Mouse (Mus musculus) hindbrain, embryonic 14.5 days (tissue): Measurements from ENCODE around the gene Ndufs7. TPM values are rescaled to one million over a fixed set of nuclear protein-coding genes. Genes with fewer than 3 reads are reported as not detected.

Experiments used
- ATAC-seq: fragments of 200-750 bp; cut with Nextera tagmentation; 2 replicates; pipeline ENCODE4 v1.8.0; 2017; ENCODE audit warnings: moderate number of reproducible peaks, mild to moderate bottlenecking, moderate TSS enrichment, moderate library complexity; ENCODE audit not compliant: low FRiP score
- DNase-seq: peaks from one replicate; pipeline ENCODE4 v3.0.0-alpha.2; 2015; ENCODE audit warnings: low spot score
- H3K27ac ChIP-seq: fragments of 300-500 bp; sonication (generic); 2 replicates; pipeline ENCODE4 v1.5.1; 2014; ENCODE audit warnings: mild to moderate bottlenecking, moderate library complexity
- H3K27me3 ChIP-seq: fragments of 300-500 bp; sonication (generic); 2 replicates; pipeline ENCODE4 v1.6.1; 2014; ENCODE audit warnings: mild to moderate bottlenecking, low read length, mixed read lengths; ENCODE audit not compliant: control insufficient read depth, insufficient read depth
- H3K36me3 ChIP-seq: fragments of 300-500 bp; sonication (generic); replicated peaks from 2 replicates; pipeline ENCODE4 v1.6.1; 2014; ENCODE audit not compliant: control insufficient read depth, insufficient read depth
- H3K4me1 ChIP-seq: fragments of 300-500 bp; sonication (generic); replicated peaks from 2 replicates; pipeline ENCODE4 v1.6.1; 2014; ENCODE audit warnings: antibody characterized with exemption, low read length, mixed read lengths; ENCODE audit not compliant: control insufficient read depth, insufficient read depth
- H3K4me2 ChIP-seq: fragments of 300-500 bp; sonication (generic); replicated peaks from 2 replicates; pipeline ENCODE4 v1.6.1; 2014; ENCODE audit warnings: mild to moderate bottlenecking, moderate library complexity
- H3K4me3 ChIP-seq: fragments of 300-500 bp; sonication (generic); replicated peaks from 2 replicates; pipeline ENCODE4 v1.5.1; 2014; ENCODE audit warnings: mild to moderate bottlenecking, low read length
- H3K9ac ChIP-seq: fragments of 300-500 bp; sonication (generic); 2 replicates; pipeline ENCODE4 v1.6.1; 2014
- H3K9me3 ChIP-seq: fragments of 300-500 bp; sonication (generic); 2 replicates; pipeline ENCODE4 v1.6.1; 2016; ENCODE audit warnings: low read length; ENCODE audit not compliant: control insufficient read depth
- WGBS: fragments of 180-500 bp; shearing (Covaris S2); extraction: QIAGEN DNeasy Blood & Tissue Kit; methylation state at CpG from one replicate; pipeline ENCODE4 v1.1.7; 2014; 5-methylcytosine and 5-hydroxymethylcytosine counted together
- polyA plus RNA-seq: library from polyadenylated mRNA; unstranded; fragments of >200 nt; fragmentation: Nextera tagmentation; extraction: Ambion mirVana; gene quantifications from 2 replicates; pipeline ENCODE4 v1.2.1, GENCODE M21; 2014

Ndufs7 gene
- polyA plus RNA-seq, 1 experiment from 2014 or later: 341 TPM

GRCm38 (mm10) chr10:80281921-80282371 is 33.0 kb downstream of the Ndufs7 start:
- Histone ChIP-seq H3K9me3 (no peaks in the 10 kb centered on the region), H3K4me1 (no peaks in the 10 kb centered on the region), H3K36me3 (peaks cover 95% of the 10 kb centered on the region), H3K4me3 (no peak overlapping the region), H3K9ac (no peak overlapping the region), H3K27me3 (no peaks in the 10 kb centered on the region), H3K27ac (no peak overlapping the region; the same call in 1 of the 2 replicates), H3K4me2 (no peak overlapping the region)
- ATAC-seq: no peak
- WGBS: 48% methylated on average over 8 of the region's 8 CpGs
- no peak for DNase-seq

- H3K9ac ChIP-seq: no peak overlapping the region
- WGBS: 94% methylated on average over 20 of the region's 20 CpGs
These were observed 33.8 kb downstream of the Ndufs7 start for GRCm38 (mm10) chr10:80282481-80283441.

GRCm38 (mm10) chr10:80285222-80286070 is 36.5 kb downstream of the Ndufs7 start:
- H3K36me3 ChIP-seq: peaks cover 82% of the 10 kb centered on the region
- H3K27ac ChIP-seq: no peak overlapping the region
- ATAC-seq: no peak
- H3K27me3 ChIP-seq: no peaks in the 10 kb centered on the region
- no peak overlapping the region for H3K9ac ChIP-seq
- no peak overlapping the region for H3K4me3 ChIP-seq
- no peaks in the 10 kb centered on the region for H3K9me3 ChIP-seq
- DNase-seq: no peak
- WGBS: 78% methylated on average over 15 of the region's 15 CpGs
- no peaks in the 10 kb centered on the region for H3K4me1 ChIP-seq
- no peak overlapping the region for H3K4me2 ChIP-seq

More at GRCm38 (mm10) chr10:80282481-80283441, 33.8 kb downstream of the Ndufs7 start:
- no peak for DNase-seq
- H3K9me3 ChIP-seq: no peaks in the 10 kb centered on the region
- H3K27me3 ChIP-seq: no peaks in the 10 kb centered on the region
- H3K36me3 ChIP-seq: peaks cover 95% of the 10 kb centered on the region
- no peak overlapping the region for H3K27ac ChIP-seq
- H3K4me3 ChIP-seq: no peak overlapping the region
- H3K4me1 ChIP-seq: no peaks in the 10 kb centered on the region
- ATAC-seq: no peak
- H3K4me2 ChIP-seq: no peak overlapping the region

- 93% methylated on average over 12 of the region's 12 CpGs for WGBS
- Histone ChIP-seq H3K9me3 (no peaks in the 10 kb centered on the region), H3K4me1 (peaks cover 7% of the 10 kb centered on the region), H3K4me2 (no peak overlapping the region), H3K36me3 (peaks cover 57% of the 10 kb centered on the region), H3K27ac (no peak overlapping the region), H3K9ac (no peak overlapping the region), H3K27me3 (no peaks in the 10 kb centered on the region), H3K4me3 (no peak overlapping the region)
- DNase-seq (no peak), ATAC-seq (no peak)
These were observed 39.2 kb downstream of the Ndufs7 start for GRCm38 (mm10) chr10:80288097-80288496.

GRCm38 (mm10) chr10:80288657-80289056 is 39.7 kb downstream of the Ndufs7 start:
- no peak for DNase-seq
- Histone ChIP-seq H3K9ac (no peak overlapping the region), H3K4me1 (peaks cover 13% of the 10 kb centered on the region), H3K4me3 (no peak overlapping the region), H3K4me2 (no peak overlapping the region), H3K36me3 (peaks cover 56% of the 10 kb centered on the region), H3K27ac (no peak overlapping the region), H3K27me3 (no peaks in the 10 kb centered on the region), H3K9me3 (no peaks in the 10 kb centered on the region)
- WGBS: 72% methylated on average over 8 of the region's 8 CpGs
- no peak for ATAC-seq

GRCm38 (mm10) chr10:80292251-80293146 is 43.6 kb downstream of the Ndufs7 start, which contains the start of gene Rps15:
TSS of gene Rps15 (plus strand) at chr10:80292453.
- ATAC-seq (peak; percentile 81), DNase-seq (peak; percentile 98)
- Histone ChIP-seq H3K36me3 (peaks cover 35% of the 10 kb centered on the region), H3K27ac (peak within 1 kb of the TSS; percentile 88), H3K9ac (peak within 1 kb of the TSS; percentile 95), H3K27me3 (no peaks in the 10 kb centered on the region), H3K4me3 (peak within 1 kb of the TSS; percentile 66), H3K4me1 (peaks cover 35% of the 10 kb centered on the region), H3K9me3 (no peaks in the 10 kb centered on the region), H3K4me2 (peak within 1 kb of the TSS; percentile 96)
- WGBS: under 1% methylated on average over 72 of the region's 72 CpGs

- H3K4me3 ChIP-seq: peak overlapping the region; percentile 66
- H3K4me2 ChIP-seq: peak overlapping the region; percentile 96
- no peaks in the 10 kb centered on the region for H3K9me3 ChIP-seq
- ATAC-seq (no peak), DNase-seq (no peak)
- peak overlapping the region; percentile 95 for H3K9ac ChIP-seq
- H3K27me3 ChIP-seq: no peaks in the 10 kb centered on the region
- peaks cover 43% of the 10 kb centered on the region for H3K4me1 ChIP-seq
- H3K36me3 ChIP-seq: peaks cover 28% of the 10 kb centered on the region
- WGBS: 27% methylated on average over 14 of the region's 14 CpGs
- peak overlapping the region; percentile 88 for H3K27ac ChIP-seq
These were observed 44.4 kb downstream of the Ndufs7 start for GRCm38 (mm10) chr10:80293325-80293724.

GRCm38 (mm10) chr10:80294311-80294710 is 45.4 kb downstream of the Ndufs7 start:
- peaks cover 46% of the 10 kb centered on the region for H3K4me1 ChIP-seq
- H3K27me3 ChIP-seq: no peaks in the 10 kb centered on the region
- H3K4me3 ChIP-seq: no peak overlapping the region
- peaks cover 20% of the 10 kb centered on the region for H3K36me3 ChIP-seq
- WGBS: 72% methylated on average over 4 of the region's 4 CpGs
- no peak for DNase-seq
- no peak for ATAC-seq
- no peak overlapping the region for H3K9ac ChIP-seq
- H3K9me3 ChIP-seq: no peaks in the 10 kb centered on the region
- no peak overlapping the region for H3K4me2 ChIP-seq
- H3K27ac ChIP-seq: no peak overlapping the region
